Comparison of ENCODE assay signal across 9 mouse cellular contexts in the genomic region with DNA sequence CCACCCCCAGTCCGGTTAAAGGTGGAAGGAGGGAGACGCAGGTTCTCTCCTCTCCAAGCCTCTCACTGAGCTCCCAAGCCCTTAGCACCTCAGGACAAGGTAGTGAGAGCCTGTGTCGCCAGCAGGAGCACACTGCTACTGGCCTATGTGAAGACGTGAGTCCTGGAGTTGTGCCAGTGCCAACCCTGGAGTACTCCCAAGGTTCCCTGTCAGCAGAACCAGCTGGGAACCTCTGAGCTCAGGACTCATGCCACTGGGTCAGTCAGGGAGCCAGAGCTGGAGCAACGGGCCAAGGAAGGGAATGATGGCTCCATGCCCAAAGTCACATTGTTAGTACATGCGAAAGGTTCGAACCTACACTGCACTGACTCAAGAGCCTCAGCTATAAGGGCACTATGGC. TPM values are rescaled to one million over a fixed set of nuclear protein-coding genes. Genes with fewer than 3 reads are reported as not detected.
DNase-seq lines count a peak whose midpoint lies in the region; ATAC-seq lines count a peak whose summit lies in the region.
"Had no signal": no experiment of that assay in that cellular context is flagged by ENCODE, and none has a peak within 500 bp of the region (broad histone marks: within the 10 kb centered on the region; RNA-seq: fewer than 3 reads in every experiment).

No protein-coding gene starts in this region.

- H3K9me3 ChIP-seq in kidney, embryonic 16.5 days (ENCODE audit: low read length): no peaks in the 10 kb centered on the region

- peak; percentile 83 to 88 for DNase-seq in kidney, adult 8-10 months
- DNase-seq in adrenal gland, postnatal 25 days: peak; percentile 82
- DNase-seq in cerebellum, adult 9-10 months: peak; percentile 87
- peak; percentile 58 for DNase-seq in kidney, postnatal 10 days
- DNase-seq in frontal cortex, postnatal 10 days (ENCODE audit: low spot score in 2 of 2): no peak
- no peak for DNase-seq in embryo, embryonic 11 days

- no peak overlapping the region for H3K27ac ChIP-seq in kidney, embryonic 16.5 days (ENCODE audit: low read length)
- H3K27ac ChIP-seq: hindbrain, postnatal 0 days had no signal

- no peaks in the 10 kb centered on the region for H3K27me3 ChIP-seq in kidney, embryonic 16.5 days (ENCODE audit: insufficient read depth, low read length)

- H3K4me2 ChIP-seq in kidney, embryonic 16.5 days (replicated peaks; ENCODE audit: low read depth, low read length): no peak overlapping the region

- H3K4me3 ChIP-seq in kidney, embryonic 16.5 days (ENCODE audit: low read length): no peak overlapping the region
- H3K4me3 ChIP-seq: erythroblast, embryonic 14.5 days had no signal

- ATAC-seq in kidney, embryonic 16.5 days (ENCODE audit: low FRiP score, low TSS enrichment): no peak
- ATAC-seq: hindbrain, postnatal 0 days had no signal

- peaks cover 23% of the 10 kb centered on the region for H3K36me3 ChIP-seq in kidney, embryonic 16.5 days (ENCODE audit: insufficient read depth, low read length)

- WGBS in kidney, embryonic 16.5 days: 87% methylated on average over 7 of the region's 7 CpGs

- H3K9ac ChIP-seq in kidney, embryonic 16.5 days (replicated peaks; ENCODE audit: low read length): no peak overlapping the region

- H3K4me1 ChIP-seq in kidney, embryonic 16.5 days (ENCODE audit: insufficient read depth, low read length): no peaks in the 10 kb centered on the region

RNA-seq across cellular contexts. Expression of a gene that starts 22.5 kb away (rescaled TPM):
- 35.6 and 44.7 TPM in 2 replicates for polyA plus RNA-seq in kidney, embryonic 16.5 days (2015; fragmentation: Nextera tagmentation; extraction: Ambion mirVana)
- 25.6 and 27.6 TPM in 2 replicates for total RNA-seq in adrenal gland, postnatal 25 days (2021)

RNA-seq across cellular contexts. Expression of a gene that starts 49.3 kb away (rescaled TPM):
- 25.0 and 26.1 TPM in 2 replicates for polyA plus RNA-seq in kidney, embryonic 16.5 days (2015; fragmentation: Nextera tagmentation; extraction: Ambion mirVana)
- 37.6 and 41.9 TPM in 2 replicates for total RNA-seq in adrenal gland, postnatal 25 days (2021)

Comparison
In these comparisons a context has a peak if more than half of its experiments do, and no peak if none do; other contexts are left out.
1. DNase-seq: peak in kidney, adult 8-10 months (2 of 2), adrenal gland, postnatal 25 days (single experiment), cerebellum, adult 9-10 months (single experiment) and kidney, postnatal 10 days (single experiment); none in frontal cortex, postnatal 10 days (0 of 2) and embryo, embryonic 11 days (single experiment).